Mouse (Mus musculus): ENCODE measurements around the gene Reg4.

Gene Reg4

DNA sequence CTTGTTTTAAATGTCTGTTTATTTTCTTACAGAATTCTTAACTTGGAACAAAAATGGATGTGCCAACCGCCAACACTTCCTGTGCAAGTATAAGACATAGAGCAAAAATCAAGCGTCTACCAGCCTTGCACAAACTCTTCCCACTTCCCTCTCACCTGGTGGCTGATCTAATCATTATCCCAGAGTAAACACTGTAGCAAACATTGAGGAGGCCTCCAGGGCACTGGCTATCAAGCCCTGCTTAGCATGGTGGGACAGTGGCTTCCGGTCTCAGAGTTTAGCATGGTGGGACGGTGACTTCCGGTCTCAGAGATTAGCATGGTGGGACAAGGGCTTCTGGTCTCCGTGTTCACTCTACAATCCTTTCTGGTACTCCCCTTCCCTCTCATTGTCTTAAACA lies 14.3 kb downstream of the Reg4 start:
- CTCF ChIA-PET, result no interaction called here

DNA sequence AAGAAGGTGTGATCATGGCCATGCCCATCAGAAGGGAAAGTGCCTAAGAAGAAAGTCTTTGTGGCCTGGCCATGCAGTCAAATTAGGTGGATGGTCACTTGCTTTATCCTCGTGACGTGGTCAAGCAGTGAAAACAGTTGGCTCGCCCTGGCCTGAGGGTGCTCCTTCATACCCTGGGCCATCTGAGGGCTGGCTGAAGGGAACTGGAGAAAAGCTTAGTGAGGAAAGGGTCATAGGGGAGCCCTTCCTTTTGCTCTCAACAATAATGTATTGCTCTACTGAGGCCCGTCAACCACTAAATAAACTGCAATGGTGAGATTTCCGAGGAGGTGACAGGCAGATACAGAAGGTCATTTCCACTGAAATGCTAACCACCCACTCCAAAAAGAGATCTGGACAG lies 15.3 kb downstream of the Reg4 start:
- CTCF ChIA-PET, result no interaction called here

DNA sequence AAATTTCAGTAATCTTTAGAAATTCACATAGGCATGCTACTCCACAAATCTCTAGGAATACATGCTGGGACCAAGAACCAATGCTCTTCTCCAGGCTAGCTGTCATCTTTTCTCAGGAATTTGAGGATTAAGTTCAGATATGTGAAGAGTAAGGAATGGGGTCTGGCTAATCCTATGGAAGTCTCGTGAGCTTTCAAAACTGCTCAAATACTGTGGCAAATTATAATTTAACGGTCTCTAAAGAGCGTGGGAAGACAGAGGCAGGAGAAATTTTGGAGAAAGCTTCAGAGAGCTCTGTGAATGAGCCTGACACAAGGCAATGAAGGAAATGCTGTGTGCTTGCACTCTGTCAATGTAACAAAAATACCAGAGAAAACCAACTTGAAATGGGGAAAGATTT lies 16.2 kb downstream of the Reg4 start:
- CTCF ChIA-PET, result interaction anchor here (0.6 kb wide), 1 partner anchor 250 kb away, joined by 3 read pairs; no protein-coding TSS in a partner anchor

DNA sequence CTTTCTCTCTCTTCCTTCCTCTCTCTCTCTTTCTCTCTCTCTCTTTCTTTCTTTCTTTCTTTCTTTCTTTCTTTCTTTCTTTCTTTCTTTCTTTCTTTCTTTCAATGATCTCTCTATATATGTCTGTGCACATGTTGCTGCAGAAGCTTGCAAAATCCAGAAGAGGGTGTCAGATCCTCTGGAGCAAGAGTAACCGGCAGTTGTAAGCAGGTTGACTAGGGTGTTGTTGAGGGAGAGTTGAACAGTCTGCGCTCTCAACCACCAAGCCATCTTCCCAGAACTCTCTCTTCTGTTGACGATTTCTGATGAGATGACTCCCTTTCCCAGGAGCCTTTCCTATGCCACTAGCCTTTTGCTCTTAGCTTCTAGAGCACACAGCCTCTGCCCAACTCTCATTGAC lies 20.1 kb downstream of the Reg4 start:
- CTCF ChIA-PET, result no interaction called here

DNA sequence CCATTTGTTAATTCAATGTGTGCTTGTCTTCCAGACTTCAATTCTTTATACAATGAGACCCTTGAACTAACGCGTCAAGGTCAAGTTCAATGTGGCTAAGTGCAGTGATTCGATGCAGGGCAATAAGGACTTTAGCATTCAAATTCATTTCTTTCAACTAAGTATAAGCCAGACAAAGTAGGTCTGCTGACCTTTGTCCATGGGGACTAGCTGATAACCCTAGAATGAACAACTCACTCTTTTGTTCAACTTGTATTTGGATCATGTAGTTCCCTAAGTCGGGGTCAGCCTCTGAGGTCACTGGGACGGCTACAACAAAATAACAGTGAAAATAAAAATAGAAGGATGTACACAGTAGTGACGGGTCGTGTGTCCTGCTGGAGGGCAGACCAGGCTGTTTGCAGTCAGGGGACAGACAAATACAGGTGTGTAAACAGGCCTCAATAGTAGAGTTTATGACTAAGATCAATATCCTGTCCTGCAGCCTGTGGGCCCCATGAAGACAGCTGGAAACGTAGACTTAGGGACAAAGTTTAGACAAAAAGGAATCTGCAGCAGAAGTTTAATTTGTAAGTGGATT lies 20.6 kb downstream of the Reg4 start:
- CTCF ChIA-PET, result no interaction called here

DNA sequence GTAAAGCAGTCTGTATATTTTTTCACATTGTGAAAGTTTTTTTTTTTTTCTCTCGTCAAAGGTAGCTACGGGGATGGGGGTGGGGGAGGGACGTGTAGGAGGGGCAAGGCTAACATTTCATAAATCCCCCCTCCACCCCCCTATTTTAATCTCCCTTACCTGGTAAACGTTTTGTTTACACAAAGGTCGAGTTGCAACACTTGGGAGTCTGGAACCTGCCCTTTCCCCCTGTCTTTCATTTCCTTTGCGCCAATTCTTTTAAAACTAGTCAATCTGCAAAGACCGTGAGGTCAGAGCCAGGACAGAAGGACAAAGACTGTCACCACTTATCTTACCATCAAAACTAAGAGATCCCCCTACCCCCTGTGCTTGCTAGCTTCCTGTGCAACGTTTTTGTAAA lies 23.9 kb downstream of the Reg4 start:
- CTCF ChIA-PET, result no interaction called here

DNA sequence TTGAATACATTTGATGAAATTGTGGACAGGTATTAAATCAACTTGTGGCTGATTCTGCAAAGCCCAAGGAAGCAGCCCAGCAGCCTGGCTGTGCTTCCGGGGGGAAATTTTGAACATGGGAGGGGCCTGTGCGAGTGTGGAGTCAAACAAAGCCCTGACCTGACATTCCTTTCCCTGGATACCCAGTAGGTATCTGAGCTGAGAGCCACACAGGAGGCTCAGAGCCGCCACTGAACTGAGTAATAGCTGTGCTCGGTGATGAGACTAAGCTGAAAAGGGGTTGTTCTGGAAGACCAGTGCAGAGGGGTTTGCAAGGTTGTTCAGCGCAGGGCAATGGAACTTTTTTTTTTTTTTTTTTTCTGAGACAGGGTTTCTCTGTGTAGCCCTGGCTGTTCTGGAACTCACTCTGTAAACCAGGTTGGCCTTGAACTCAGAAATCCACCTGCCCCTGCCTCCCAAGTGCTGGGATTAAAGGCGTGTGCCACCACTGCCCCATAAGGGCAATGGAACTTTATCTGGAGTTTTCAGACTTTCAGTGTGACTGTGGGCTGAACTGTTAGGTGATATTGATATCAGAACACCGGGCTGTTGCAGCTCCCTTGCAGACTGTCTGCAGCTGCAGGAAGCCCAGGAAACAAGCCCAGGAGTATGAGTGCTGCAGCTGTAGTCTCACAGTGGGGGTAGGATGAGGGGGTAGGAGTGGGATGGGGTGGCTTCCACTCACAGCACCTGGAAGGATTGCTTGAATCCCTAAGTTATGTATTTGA lies 25.2 kb downstream of the Reg4 start:
- CTCF ChIA-PET, result no interaction called here

DNA sequence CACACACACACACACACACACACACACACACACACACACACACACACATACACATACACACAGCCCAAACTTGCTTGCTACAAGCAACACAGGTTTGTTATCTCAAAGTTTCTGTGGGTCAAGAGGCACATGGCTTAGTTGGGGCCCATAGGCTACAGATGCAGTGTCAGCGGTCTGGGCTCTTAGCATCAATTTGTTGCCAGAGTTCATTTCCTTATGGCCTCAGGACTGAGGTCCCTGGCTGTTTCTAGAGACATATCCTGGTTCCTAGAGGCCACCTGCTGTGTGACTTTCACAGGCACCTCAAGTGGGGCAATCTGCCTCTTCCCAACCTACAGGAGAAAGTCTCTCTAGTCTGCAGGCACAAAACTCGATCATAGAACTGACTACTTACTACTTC lies 27.4 kb downstream of the Reg4 start:
- CTCF ChIA-PET, result no interaction called here

DNA sequence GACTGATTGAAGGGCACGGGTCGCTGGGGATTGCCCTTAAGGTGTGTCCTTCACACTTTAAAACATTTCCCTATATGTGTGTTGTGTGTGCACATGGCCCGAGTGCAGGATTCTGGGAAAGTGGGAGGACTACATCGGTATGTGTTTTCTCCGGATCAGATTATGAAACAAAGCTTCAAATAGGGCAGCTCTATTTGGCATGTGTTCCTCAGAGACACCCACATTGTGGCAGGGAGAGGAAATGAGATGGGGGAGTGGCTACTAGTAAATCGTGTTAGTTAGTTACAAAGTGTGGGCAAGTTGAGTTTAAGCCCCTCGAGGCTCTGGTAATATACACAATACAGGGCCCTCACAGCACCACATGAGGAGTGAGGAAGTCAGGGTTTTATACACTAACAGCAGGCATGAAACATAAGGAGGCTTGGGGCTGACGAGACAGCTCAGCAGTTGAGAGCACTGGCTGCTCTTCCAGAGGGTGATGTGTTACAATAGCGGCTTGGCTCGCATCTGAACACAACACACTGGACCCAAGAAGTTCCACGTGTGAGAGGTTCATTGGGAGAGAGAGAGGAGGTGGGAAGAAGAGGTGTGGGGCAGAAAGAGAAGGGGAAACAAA lies 28.0 kb downstream of the Reg4 start:
- CTCF ChIA-PET, result no interaction called here

DNA sequence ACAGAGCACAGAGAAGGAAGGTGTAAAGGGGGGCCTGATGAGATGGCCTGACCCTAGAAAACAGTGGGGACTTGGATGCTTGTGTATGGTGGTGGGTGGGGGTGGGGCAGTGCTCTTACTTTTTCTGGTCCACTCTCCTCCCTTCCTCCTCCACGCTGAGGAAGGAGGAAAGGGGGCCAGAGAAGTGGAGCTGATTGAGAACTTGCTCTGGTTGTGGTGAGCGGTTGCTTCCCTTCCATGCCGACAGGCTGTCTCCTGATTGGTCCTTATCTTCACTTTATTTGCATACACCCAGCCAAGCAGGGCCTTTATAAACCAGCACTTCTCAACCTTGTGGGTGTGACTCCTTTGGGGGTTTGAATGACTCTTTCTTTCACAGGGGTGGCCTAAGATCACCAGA lies 32.1 kb downstream of the Reg4 start:
- CTCF ChIA-PET, result no interaction called here

DNA sequence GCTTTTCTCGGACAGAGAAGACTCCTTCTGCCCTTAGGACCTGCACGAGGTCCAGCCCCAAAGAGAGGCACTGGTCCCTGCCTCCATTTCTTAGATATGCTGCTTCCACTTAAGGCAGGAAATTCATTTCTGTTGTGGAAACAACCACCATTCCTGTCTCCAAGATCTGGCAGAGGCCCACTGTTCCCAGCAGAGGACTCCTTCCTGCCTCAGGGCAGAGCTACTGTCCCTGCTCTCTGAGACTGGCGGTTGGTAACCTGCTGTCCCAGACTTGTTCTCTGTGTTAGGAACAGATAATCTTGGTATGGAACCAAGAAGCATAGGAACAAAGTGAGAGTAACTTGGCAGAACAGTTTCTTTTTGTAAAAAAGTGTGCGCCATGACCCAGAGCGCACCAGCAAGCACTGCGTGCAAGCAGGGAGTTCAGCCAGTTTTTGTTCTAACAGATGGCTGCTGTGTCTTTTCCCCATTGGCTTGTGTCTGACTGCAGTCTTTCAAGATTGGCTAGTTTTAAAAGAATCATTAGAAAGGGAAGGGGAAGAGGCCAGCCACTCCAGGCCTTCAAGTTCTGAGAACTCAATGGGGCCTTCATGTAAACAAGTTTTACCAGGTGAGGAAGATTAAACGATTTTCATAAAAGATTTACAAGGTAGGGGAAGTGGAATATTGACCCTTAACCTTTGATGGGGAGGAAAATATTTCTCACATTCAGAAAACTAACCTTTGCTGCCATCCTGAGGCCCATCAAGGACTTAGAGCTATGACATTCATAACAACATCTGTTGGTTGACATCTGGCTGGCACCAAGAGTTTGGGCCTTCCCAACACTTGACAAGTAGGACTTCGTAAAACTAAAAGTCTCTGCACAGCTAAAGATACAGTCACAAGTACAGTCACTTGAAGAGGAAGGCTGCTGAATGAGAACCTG lies 33.0 kb downstream of the Reg4 start:
- CTCF ChIA-PET, result no interaction called here

DNA sequence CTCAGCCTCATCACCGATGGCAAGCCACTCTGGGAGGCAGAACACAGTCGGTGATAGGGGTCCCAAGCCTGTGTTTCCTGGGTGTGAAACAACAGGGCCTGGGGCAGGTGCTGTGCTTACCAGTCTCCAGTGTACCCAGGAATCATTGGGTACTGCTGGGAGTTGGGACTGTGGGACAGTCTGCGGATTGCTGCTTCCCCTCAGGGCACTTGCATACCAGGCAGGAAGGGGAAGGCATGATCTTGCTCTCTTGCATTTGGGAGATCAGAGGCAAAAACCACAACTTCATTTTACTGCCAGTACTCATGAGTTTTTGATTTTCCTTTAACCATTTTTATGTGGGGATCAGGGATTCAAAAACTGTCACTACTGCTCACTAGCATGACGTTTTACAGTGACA lies 36.8 kb downstream of the Reg4 start:
- CTCF ChIA-PET, result no interaction called here

DNA sequence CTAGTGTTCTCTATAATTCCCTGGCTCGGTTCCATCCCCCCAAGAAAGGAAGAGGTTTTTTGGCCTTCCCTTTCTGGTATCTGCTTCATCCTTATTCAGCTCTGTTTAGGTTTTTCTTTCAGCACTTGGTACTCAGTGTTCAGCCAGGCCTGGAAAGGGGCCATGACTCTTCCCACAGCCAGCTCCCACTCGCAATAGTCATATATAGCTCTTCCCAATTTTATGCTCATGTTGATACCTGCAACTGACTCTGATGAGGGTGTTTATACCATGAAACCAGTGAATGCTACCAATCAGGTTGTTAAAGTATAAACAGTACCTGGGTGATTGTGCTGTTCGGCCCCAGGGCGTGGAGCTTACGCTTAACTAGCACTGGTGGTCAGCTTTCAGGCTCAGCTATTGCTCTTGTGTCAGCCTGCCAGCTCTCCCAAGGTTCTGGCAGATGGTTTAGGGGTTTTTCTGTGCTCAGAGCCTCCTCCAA lies 37.4 kb downstream of the Reg4 start:
- CTCF ChIA-PET, result no interaction called here

DNA sequence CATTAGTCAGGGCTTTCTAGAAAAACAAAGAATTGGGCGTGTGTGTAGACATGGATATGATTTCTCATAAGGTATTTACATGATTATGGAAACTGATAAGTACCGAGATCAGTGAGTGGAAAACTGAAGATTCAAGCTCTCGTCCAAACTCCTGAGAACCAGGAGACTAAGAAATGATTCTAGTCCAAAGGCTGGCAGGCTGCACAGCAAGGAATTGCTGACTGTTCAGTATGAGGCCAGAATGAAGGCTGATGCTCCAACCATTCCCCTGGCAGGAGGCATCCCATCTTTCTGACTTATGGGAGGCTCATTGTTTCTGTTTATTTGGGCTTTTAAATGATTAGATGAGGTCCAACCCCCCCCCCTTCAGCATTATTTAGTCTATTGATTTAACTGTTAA lies 38.6 kb downstream of the Reg4 start:
- CTCF ChIA-PET, result no interaction called here

DNA sequence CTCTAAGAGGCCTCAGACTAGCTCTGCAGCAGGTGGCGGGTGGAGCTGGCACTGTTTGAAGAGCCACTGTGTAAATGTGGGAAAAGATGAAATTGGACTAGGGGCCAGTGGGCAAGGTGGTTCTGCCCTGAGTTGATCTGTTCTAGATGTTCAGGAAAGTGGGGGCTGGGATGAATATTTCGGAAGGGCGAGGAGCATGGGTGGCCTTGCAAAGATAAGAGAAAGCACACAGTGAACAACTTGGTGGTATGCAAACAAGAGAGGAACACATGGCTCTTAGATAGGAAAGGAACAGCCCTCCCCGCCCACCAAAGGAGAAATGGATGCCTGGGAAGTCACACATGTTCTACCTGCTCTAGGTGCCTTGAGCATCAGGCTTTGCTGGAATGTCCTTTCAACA lies 39.5 kb downstream of the Reg4 start:
- CTCF ChIA-PET, result interaction anchor here (0.6 kb wide), 1 partner anchor 68 kb away, joined by 6 read pairs; no protein-coding TSS in a partner anchor

DNA sequence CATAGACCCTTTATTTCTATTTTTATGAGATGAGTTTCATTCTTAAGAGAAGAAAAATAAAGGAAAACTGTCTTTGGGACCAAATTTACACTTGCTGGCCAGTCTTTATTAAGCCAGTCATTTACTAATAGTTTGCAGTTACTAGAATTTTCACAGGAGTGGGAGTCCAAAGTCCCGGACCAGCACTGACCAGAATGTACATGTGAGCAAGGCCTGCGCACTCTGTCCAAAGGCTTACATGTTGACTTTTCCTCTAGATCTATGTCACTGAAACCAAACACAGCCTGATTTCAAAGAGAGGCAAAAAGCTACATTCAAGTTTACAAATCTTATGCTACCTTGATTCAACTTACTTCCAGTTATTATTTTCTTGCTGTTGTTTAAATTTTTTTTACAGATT lies 40.2 kb downstream of the Reg4 start:
- CTCF ChIA-PET, result no interaction called here

DNA sequence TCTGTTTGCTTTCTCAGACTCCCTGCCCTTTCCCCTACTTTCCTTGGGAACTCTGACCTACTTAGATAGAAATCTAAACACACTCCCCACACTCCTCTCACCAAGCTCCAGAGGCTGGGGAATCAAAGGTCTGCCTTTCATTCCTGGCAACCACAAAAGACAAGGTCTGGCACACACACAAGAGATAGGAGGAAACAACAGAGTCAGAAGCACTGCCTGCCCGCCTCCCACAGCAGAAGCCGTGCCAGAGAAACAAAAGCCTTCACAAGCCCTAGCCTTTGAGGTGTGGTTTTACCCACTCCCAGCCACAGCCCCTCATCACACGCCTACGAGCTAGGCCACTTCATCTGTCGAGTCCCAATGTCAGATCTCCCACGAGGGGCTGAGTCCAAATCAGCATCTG lies 45.3 kb downstream of the Reg4 start:
- CTCF ChIA-PET, result no interaction called here

DNA sequence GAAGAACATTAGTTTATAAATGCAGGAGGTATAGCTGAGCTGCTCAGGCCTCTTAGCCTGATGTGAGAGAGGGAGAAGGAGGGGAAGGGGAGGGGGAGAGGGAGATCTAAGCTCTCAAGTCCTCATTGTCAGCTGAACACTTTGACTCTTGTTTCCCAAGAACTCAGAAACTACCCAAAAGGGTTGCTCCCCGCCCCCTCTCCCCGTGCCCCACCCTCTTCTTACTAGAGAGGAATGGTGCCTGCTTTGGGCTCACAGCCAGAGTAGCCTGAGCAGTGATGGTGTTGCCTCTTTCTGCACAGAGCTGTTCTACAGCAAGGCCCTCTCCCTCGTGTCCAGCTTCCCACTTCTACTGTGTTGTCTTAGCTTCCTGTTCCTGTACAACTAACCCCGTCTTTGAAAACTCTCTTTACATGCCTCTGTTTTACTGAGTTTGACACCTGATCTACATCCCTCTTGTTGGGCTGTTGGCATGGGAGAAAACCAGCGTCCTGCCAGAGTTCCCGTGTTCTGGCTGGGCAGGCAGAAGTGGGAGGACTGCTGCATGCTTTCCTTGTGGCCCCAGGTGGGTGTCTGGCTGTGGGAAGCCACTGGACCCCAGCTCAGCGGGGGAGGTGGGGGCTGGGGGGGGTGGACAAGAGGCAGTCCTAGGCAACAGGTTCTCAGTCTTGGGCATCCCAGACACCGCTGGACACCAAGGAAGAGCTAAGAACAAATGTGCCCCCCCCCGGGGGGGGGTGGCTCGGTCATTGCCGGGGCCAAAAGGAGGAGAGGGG lies 51.9 kb downstream of the Reg4 start:
- CTCF ChIA-PET, result interaction anchor here (0.7 kb wide), 1 partner anchor 1046 kb away, joined by 5 read pairs; no protein-coding TSS in a partner anchor

DNA sequence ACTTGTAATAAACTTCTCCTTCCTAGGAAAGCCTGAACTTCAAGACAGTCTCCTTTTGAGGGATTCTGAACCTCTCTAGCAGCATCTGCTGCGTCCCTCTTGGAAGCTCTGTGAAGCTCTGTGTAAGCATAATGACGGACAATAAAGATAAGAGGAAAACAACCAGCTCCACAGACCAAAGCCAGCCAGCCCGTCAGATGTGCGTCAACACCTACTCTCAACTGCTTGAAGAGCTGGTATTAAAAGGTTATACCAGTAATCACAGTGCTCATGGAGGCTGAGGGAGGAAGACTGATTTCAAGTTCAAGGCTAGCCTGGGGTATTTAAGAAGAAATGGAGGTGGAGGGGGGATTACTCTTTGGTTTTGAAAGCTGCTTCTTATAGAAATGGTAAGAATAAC lies 57.7 kb downstream of the Reg4 start:
- CTCF ChIA-PET, result no interaction called here

DNA sequence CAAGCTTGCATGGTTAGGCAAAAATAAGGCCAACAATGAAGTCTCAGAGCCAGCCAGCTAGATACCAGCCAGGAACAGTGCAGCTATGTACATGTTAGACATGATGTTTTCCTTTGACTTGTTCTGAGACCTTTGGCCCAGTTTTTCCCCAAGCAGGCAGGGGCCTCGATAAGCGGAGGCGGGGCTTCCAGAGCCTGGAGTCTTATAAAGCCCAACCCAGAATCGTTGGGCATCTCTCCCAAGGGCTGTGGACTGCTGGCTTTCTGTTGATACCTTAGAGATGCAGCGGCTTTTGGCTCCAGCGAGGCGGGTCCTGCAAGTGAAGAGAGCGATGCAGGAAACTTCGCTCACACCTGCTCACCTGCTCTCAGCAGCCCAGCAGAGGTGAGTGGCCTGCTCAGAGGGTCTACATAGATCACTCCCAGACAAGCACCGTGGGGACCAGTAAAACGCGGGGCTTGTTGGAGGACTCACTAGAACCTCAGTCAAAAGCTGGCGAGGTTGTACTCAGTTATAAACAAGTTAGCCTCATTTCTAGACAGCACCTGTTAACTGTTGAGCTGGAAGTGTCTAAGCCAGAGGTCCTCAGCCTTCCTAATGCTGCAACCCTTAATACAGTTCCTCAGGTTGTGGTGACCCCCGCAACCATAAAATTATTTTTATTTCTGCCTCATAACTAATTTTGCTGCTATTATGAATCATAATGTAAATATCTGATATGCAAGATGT lies 58.4 kb downstream of the Reg4 start, which contains the start of gene Hmgcs2:
TSS of gene Hmgcs2 (plus strand) at position 232 of the 729 bp plus-strand sequence.
- CTCF ChIA-PET, result no interaction called here

Data from spleen, embryonic (tissue).